Mouse (Mus musculus) liver, embryonic 16.5 days (tissue): Measurements from ENCODE around the gene Rnf20. TPM values are rescaled to one million over a fixed set of nuclear protein-coding genes. Genes with fewer than 3 reads are reported as not detected.

Experiments used
- ATAC-seq: fragments of 200-750 bp; cut with Nextera tagmentation; 2 replicates; pipeline ENCODE4 v1.8.0; 2017; ENCODE audit warnings: low read depth, mild to moderate bottlenecking, moderate number of reproducible peaks, moderate library complexity
- H3K27ac ChIP-seq: fragments of 300-500 bp; sonication (generic); 2 replicates; pipeline ENCODE4 v1.5.1; 2014; ENCODE audit warnings: mild to moderate bottlenecking, low read length
- H3K27me3 ChIP-seq: fragments of 300-500 bp; sonication (generic); 2 replicates; pipeline ENCODE4 v1.6.1; 2014; ENCODE audit warnings: low read depth, low read length, mixed read lengths; ENCODE audit not compliant: control insufficient read depth, insufficient read depth
- H3K36me3 ChIP-seq: fragments of 300-500 bp; sonication (generic); 2 replicates; pipeline ENCODE4 v1.6.1; 2014; ENCODE audit warnings: mild to moderate bottlenecking; ENCODE audit not compliant: control insufficient read depth, insufficient read depth
- H3K4me1 ChIP-seq: fragments of 300-500 bp; sonication (generic); 2 replicates; pipeline ENCODE4 v1.6.1; 2014; ENCODE audit warnings: low read depth, low read length, mixed read lengths; ENCODE audit not compliant: control insufficient read depth
- H3K4me2 ChIP-seq: fragments of 300-500 bp; sonication (generic); 2 replicates; pipeline ENCODE4 v1.6.1; 2014; ENCODE audit warnings: low read depth, low read length, mixed read lengths
- H3K4me3 ChIP-seq: fragments of 300-500 bp; sonication (generic); 2 replicates; pipeline ENCODE4 v1.5.1; 2014; ENCODE audit warnings: low read depth, mild to moderate bottlenecking, low read length
- H3K9ac ChIP-seq: fragments of 300-500 bp; sonication (generic); 2 replicates; pipeline ENCODE4 v1.6.1; 2014; ENCODE audit warnings: low read depth, low read length
- H3K9me3 ChIP-seq: fragments of 300-500 bp; sonication (generic); replicated peaks from 2 replicates; pipeline ENCODE4 v1.6.1; 2016; ENCODE audit warnings: low read length; ENCODE audit not compliant: control insufficient read depth
- WGBS: fragments of 180-500 bp; shearing (Covaris S2); extraction: QIAGEN DNeasy Blood & Tissue Kit; methylation state at CpG from one replicate; pipeline ENCODE4 v1.1.7; 2014; ENCODE audit not compliant: insufficient replicate concordance; 5-methylcytosine and 5-hydroxymethylcytosine counted together
- polyA plus RNA-seq: library from polyadenylated mRNA; unstranded; fragments of >200 nt; fragmentation: Nextera tagmentation; extraction: Ambion mirVana; gene quantifications from 2 replicates; pipeline ENCODE4 v1.2.1, GENCODE M21; 2015

The Rnf20 gene
- polyA plus RNA-seq, 1 experiment from 2014 or later = 13.6 TPM

DNA sequence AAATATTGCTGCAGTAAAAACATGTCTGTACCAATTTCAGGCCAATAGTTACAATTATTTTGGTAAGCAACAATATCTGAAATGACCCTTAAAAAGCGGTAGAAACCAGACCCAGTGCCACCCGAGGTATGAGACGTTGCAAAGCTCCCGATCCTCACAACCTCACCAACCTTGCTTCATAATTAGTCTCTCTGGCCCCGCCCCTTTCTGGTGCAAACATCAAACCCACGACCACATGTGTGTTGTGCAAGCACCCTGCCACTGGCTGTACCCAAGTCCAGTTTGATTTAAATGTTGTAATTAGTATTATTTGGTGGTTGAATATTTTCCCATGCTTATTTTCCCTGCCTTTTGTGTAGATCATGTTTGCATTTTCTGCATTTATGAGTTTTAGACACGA is 45.0 kb downstream of the Rnf20 start:
- no peak overlapping the region for H3K4me2 ChIP-seq
- WGBS = 44% methylated on average over 7 of the region's 7 CpGs

DNA sequence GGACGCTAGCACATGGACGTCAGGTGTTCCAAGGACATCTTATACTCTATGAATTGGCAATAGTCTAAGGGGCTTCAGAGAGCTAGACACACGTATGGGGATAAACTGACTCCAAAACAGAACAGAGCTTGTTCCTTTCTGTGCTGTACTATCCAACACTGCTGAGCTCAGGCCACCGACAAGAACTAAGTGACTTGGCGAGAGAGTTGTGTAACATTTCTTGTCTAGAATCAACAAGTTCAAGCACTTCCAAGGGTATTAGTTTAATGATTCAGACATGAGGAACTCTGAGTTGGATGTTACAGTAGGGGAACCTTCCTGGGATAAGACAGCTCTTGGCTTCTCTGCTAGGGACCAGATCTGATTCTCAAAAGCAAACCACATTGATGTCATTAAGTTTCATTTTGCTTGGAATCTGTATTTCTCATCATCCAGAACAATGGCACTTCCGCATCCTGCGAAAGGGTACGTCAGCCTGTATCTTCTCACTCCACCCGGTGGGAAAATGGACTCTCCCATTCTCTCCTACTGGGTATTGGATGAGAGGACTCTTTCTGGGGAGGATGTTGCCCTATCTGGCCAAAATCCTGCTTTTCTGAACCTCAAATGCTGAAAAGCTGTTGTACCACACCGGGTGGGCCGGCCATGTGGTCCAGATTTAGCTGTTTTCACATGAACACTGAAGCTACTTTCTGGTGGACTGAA is 48.5 kb downstream of the Rnf20 start:
- ATAC-seq = no peak
- no peaks in the 10 kb centered on the region for H3K27me3 ChIP-seq
- H3K4me1 ChIP-seq = no peaks in the 10 kb centered on the region
- H3K36me3 ChIP-seq = no peaks in the 10 kb centered on the region
- no peak overlapping the region for H3K9ac ChIP-seq
- no peaks in the 10 kb centered on the region for H3K9me3 ChIP-seq
- no peak overlapping the region for H3K4me2 ChIP-seq
- no peak overlapping the region for H3K27ac ChIP-seq
- no peak overlapping the region for H3K4me3 ChIP-seq
- WGBS = 72% methylated on average over 11 of the region's 11 CpGs

More for the DNA sequence above, 45.0 kb downstream of the Rnf20 start:
- Histone ChIP-seq H3K4me3 (no peak overlapping the region), H3K36me3 (no peaks in the 10 kb centered on the region), H3K9ac (no peak overlapping the region), H3K27ac (no peak overlapping the region), H3K27me3 (no peaks in the 10 kb centered on the region), H3K9me3 (no peaks in the 10 kb centered on the region), H3K4me1 (no peaks in the 10 kb centered on the region)
- no peak for ATAC-seq

DNA sequence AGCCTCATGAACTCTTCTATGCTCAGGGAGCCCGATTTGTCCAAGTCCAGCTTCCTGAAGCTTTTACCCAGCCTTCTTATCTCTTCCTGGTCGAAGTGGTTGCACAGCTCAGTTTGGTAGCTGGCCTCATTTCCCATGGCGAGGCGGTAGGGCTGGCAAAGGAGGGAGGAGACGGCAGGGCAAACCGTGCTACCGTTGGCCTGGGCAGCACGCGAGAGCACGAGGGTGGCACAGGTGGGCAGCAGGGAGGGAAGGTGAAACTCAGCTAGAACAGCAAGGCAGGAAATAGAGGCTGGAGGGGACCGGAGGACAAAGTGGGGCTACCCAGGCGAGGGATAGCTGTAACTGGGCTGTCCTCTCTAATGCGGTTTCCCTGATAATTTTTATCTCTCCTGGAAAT is 50.0 kb downstream of the Rnf20 start, which contains the start of gene Ppp3r2:
Ppp3r2 (minus strand) TSS at position 213 of the 400 bp plus-strand sequence.
- no peak within 1 kb of the TSS for H3K9ac ChIP-seq
- no peak within 1 kb of the TSS for H3K27ac ChIP-seq
- H3K36me3 ChIP-seq = no peaks in the 10 kb centered on the region
- WGBS = 57% methylated on average over 13 of the region's 13 CpGs
- H3K4me3 ChIP-seq = no peak within 1 kb of the TSS
- no peak for ATAC-seq
- no peaks in the 10 kb centered on the region for H3K9me3 ChIP-seq
- H3K27me3 ChIP-seq = no peaks in the 10 kb centered on the region
- H3K4me1 ChIP-seq = no peaks in the 10 kb centered on the region
- H3K4me2 ChIP-seq = no peak within 1 kb of the TSS

DNA sequence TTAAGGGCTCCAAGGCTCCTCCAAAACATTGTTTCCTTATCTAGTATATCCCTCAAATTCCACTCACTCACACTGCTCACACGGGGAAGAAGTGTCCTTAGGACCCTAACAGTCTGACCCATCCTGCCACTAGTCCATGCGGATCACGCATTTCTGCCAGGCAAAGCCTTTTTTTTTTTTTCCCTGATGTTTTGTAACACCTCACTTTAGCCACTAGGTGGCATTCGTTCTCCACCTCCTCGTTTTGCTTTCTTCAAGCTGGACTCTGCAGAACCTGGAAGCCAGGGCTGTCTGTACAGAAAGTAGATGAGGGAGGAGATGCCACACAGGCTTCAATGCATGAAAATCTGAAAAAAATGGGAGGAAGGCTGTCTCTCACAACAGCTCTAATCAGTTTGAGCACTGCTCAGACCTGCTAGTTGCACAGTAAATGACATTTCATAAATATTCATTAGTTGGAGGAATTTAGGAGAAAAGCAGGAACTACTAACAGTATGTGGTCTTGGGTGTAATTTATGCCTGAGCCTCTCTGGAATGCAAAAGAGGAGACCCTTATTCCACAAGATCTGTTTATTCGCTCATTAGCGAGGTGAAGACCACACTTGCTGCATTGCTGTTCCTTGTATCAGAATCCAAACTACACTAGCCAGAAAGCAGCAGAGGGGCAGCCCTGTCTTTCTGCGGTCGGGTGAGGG is 56.9 kb downstream of the Rnf20 start:
- H3K4me1 ChIP-seq = no peaks in the 10 kb centered on the region
- H3K9ac ChIP-seq = no peak overlapping the region
- 17% methylated on average over 9 of the region's 9 CpGs for WGBS
- no peak overlapping the region for H3K4me3 ChIP-seq
- H3K27me3 ChIP-seq = no peaks in the 10 kb centered on the region
- H3K36me3 ChIP-seq = no peaks in the 10 kb centered on the region
- ATAC-seq = no peak
- no peaks in the 10 kb centered on the region for H3K9me3 ChIP-seq
- no peak overlapping the region for H3K4me2 ChIP-seq
- H3K27ac ChIP-seq = no peak overlapping the region

DNA sequence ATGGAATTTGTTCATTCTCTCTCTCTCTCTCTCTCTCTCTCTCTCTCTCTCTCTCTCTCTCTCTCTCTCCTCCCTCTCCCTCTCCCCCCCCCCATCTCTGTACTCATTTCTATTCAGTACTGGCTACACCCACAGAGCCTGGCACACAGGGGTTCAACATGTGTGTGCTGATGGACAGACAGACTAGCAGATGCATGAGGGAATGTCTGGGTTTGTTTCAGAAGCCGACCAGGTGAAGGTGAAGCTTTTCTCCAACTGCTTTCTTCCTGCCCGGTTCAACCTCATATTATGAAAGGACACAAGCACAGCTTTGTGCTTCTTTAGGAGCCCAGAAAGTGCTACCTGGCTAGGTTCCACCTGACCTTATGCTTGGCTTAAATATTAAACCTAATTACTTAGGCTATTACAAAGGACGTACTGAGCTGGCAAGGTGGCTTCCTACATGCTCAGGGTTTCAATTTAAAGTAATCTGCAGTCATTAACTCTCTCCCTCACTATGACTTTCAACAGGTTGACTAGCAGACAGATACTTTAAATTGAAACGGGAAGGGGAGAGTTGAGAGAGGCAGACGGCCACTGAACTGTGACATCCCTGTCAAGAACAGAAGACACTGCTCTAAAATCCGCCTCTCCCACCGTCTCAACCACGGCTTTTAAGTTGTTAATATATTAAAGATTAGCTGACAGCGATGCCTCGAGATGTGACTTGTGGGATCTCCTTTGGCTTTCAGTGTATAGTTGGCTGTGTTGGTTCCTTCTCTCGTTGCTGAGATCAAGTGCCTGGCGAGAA is 59.8 kb downstream of the Rnf20 start:
- no peaks in the 10 kb centered on the region for H3K36me3 ChIP-seq
- H3K9me3 ChIP-seq = no peaks in the 10 kb centered on the region
- H3K27ac ChIP-seq = no peak overlapping the region
- ATAC-seq = no peak
- H3K4me3 ChIP-seq = no peak overlapping the region
- WGBS = 53% methylated on average over 12 of the region's 12 CpGs
- no peaks in the 10 kb centered on the region for H3K4me1 ChIP-seq
- H3K27me3 ChIP-seq = no peaks in the 10 kb centered on the region
- no peak overlapping the region for H3K4me2 ChIP-seq
- H3K9ac ChIP-seq = no peak overlapping the region

Other genes starting within 250 kb of the Rnf20 start
- 0.32 and 0.57 TPM in 2 replicates for gene Acnat2, start 223.9 kb upstream of the Rnf20 start, polyA plus RNA-seq
- 0.86 and 1.1 TPM in 2 replicates for gene Acnat1, start 158.1 kb upstream of the Rnf20 start, polyA plus RNA-seq
- 2.9 and 3.3 TPM in 2 replicates for gene Baat, start 125.4 kb upstream of the Rnf20 start, polyA plus RNA-seq
- gene Mrpl50, start 110.9 kb upstream of the Rnf20 start, polyA plus RNA-seq = 54.4 and 56.9 TPM in 2 replicates
- gene Zfp189, start 110.8 kb upstream of the Rnf20 start, polyA plus RNA-seq = 3.5 and 3.8 TPM in 2 replicates
- 479 and 529 TPM in 2 replicates for gene Aldob, start 82.5 kb upstream of the Rnf20 start, polyA plus RNA-seq
- 5.6 and 6.1 TPM in 2 replicates for gene Tmem246, start 34.1 kb upstream of the Rnf20 start, polyA plus RNA-seq
- not detected in 2 replicates for gene Ppp3r2, start 50.0 kb downstream of the Rnf20 start, polyA plus RNA-seq
- 0.01 and 0.02 TPM in 2 replicates for gene Grin3a, start 213.7 kb downstream of the Rnf20 start, polyA plus RNA-seq